9 mouse cellular contexts compared by ENCODE assay signal in genomic region chr9:106038865-106039264, GRCm38 (mm10). TPM values are rescaled to one million over a fixed set of nuclear protein-coding genes. Genes with fewer than 3 reads are reported as not detected.
A peak's percentile ranks its signal among the peaks of the same experiment; 100 is the strongest.
DNase-seq lines count a peak whose midpoint lies in the region; ATAC-seq lines count a peak whose summit lies in the region.
"Had no signal": no experiment of that assay in that cellular context is flagged by ENCODE, and none has a peak within 500 bp of the region (broad histone marks: within the 10 kb centered on the region; RNA-seq: fewer than 3 reads in every experiment).

No protein-coding gene starts in this region.

- no peaks in the 10 kb centered on the region for H3K36me3 ChIP-seq in kidney, embryonic 15.5 days
- H3K36me3 ChIP-seq in midbrain, embryonic 14.5 days (ENCODE audit: control insufficient read depth, insufficient read depth, low read length): no peaks in the 10 kb centered on the region
- H3K36me3 ChIP-seq: embryonic facial prominence, embryonic 12.5 days had no signal

- no peak overlapping the region for H3K4me3 ChIP-seq in kidney, embryonic 15.5 days (replicated peaks)
- no peak overlapping the region for H3K4me3 ChIP-seq in midbrain, embryonic 14.5 days (replicated peaks; ENCODE audit: low read depth, low read length)
- H3K4me3 ChIP-seq: embryonic facial prominence, embryonic 12.5 days had no signal

- no peak for ATAC-seq in kidney, embryonic 15.5 days (replicated peaks; ENCODE audit: low FRiP score)
- no peak for ATAC-seq in midbrain, embryonic 14.5 days (ENCODE audit: low FRiP score, low TSS enrichment)

- no peaks in the 10 kb centered on the region for H3K27me3 ChIP-seq in kidney, embryonic 15.5 days
- H3K27me3 ChIP-seq in midbrain, embryonic 14.5 days (ENCODE audit: control insufficient read depth, insufficient read depth, low read length): no peaks in the 10 kb centered on the region
- H3K27me3 ChIP-seq: embryonic facial prominence, embryonic 12.5 days had no signal

- H3K4me2 ChIP-seq in kidney, embryonic 15.5 days: no peak overlapping the region
- no peak overlapping the region for H3K4me2 ChIP-seq in midbrain, embryonic 14.5 days (ENCODE audit: low read length)
- H3K4me2 ChIP-seq: embryonic facial prominence, embryonic 12.5 days had no signal

- 2% methylated on average over 4 of the region's 4 CpGs for WGBS in kidney, embryonic 15.5 days
- WGBS in midbrain, embryonic 14.5 days: 3% methylated on average over 4 of the region's 4 CpGs

- DNase-seq in kidney, adult 18-20 months: peak; percentile 8
- peak; percentile 8 for DNase-seq in Muller cell, postnatal 12 days (ENCODE audit: inconsistent ontology term)
- peak; percentile 19 for DNase-seq in cerebellum, adult 9-11 months
- DNase-seq in gastrocnemius, postnatal 14 days: peak; percentile 25
- DNase-seq in left cerebral cortex, adult 11 months (ENCODE audit: low spot score): peak; percentile 87
- peak; percentile 92 for DNase-seq in midbrain, embryonic 14.5 days
- DNase-seq in yolk sac, embryonic 10.5 days (ENCODE audit: low spot score): peak; percentile 7

- intact Hi-C loops in gastrocnemius, postnatal 14 days (cut with DNase I; ENCODE audit: low total_unique reads): loop anchor here (10.0 kb wide), 1 partner anchor 344 kb away; no protein-coding TSS in a partner anchor

- no peak overlapping the region for H3K27ac ChIP-seq in kidney, embryonic 15.5 days
- no peak overlapping the region for H3K27ac ChIP-seq in midbrain, embryonic 14.5 days (replicated peaks; ENCODE audit: low read depth, low read length)
- H3K27ac ChIP-seq: embryonic facial prominence, embryonic 12.5 days had no signal

- H3K9me3 ChIP-seq in kidney, embryonic 15.5 days (replicated peaks): no peaks in the 10 kb centered on the region
- no peaks in the 10 kb centered on the region for H3K9me3 ChIP-seq in midbrain, embryonic 14.5 days (ENCODE audit: control insufficient read depth, low read length)
- H3K9me3 ChIP-seq: embryonic facial prominence, embryonic 12.5 days had no signal

- no peaks in the 10 kb centered on the region for H3K4me1 ChIP-seq in kidney, embryonic 15.5 days
- no peaks in the 10 kb centered on the region for H3K4me1 ChIP-seq in midbrain, embryonic 14.5 days (ENCODE audit: control insufficient read depth, insufficient read depth, low read length)
- H3K4me1 ChIP-seq: embryonic facial prominence, embryonic 12.5 days had no signal

- H3K9ac ChIP-seq in kidney, embryonic 15.5 days: no peak overlapping the region
- no peak overlapping the region for H3K9ac ChIP-seq in midbrain, embryonic 14.5 days (replicated peaks; ENCODE audit: low read length)
- H3K9ac ChIP-seq: embryonic facial prominence, embryonic 12.5 days had no signal

RNA-seq across cellular contexts. Expression of gene Col6a4, which starts 57.7 kb away (rescaled TPM):
- polyA plus RNA-seq in kidney, embryonic 15.5 days (2015; fragmentation: Nextera tagmentation; extraction: Ambion mirVana): 0.55 and 0.64 TPM in 2 replicates
- total RNA-seq in gastrocnemius, postnatal 14 days (2021): under 1 TPM; 0.07 to 0.08 TPM
- polyA plus RNA-seq in midbrain, embryonic 14.5 days (2014; fragmentation: Nextera tagmentation; extraction: Ambion mirVana): 0.38 and 0.81 TPM in 2 replicates

Comparison
In these comparisons a context has a peak if more than half of its experiments do, and no peak if none do; other contexts are left out.
1. DNase-seq: peak in every context shown above with its lines; median percentile 92 in midbrain, embryonic 14.5 days; 87 in left cerebral cortex, adult 11 months; 25 in gastrocnemius, postnatal 14 days; 19 in cerebellum, adult 9-11 months; 8 in kidney, adult 18-20 months; 8 in Muller cell, postnatal 12 days; 7 in yolk sac, embryonic 10.5 days.